Mouse (Mus musculus) cerebellum, adult 2 months (tissue): ENCODE results near the gene Gab2. TPM values are rescaled to one million over a fixed set of nuclear protein-coding genes. Genes with fewer than 3 reads are reported as not detected.

ENCODE experiments used
- DNase-seq, 2 experiments: peaks; one replicate each; pipeline ENCODE4 v3.0.0; 2021
- H3K27ac ChIP-seq: fragments of 200-500 bp; 2 replicates; pipeline ENCODE4 v1.5.1; 2012; ENCODE audit warnings: low read length, control low read depth, inconsistent platforms; ENCODE audit not compliant: insufficient read depth
- H3K27me3 ChIP-seq: fragments of 200-500 bp; 2 replicates; pipeline ENCODE4 v1.6.1; 2012; ENCODE audit warnings: inconsistent platforms, mild to moderate bottlenecking, low read length, moderate library complexity; ENCODE audit not compliant: control insufficient read depth, insufficient read depth
- H3K4me1 ChIP-seq: fragments of 200-500 bp; 2 replicates; pipeline ENCODE4 v1.6.1; 2011; ENCODE audit warnings: low read length; ENCODE audit not compliant: control insufficient read depth, insufficient read depth
- H3K4me3 ChIP-seq: fragments of 200-500 bp; replicated peaks from 2 replicates; pipeline ENCODE3; 2011; ENCODE audit warnings: mild to moderate bottlenecking, low read depth, low read length, control low read depth; ENCODE audit not compliant: insufficient read depth
- CTCF ChIP-seq: fragments of 200-500 bp; IDR thresholded peaks from 2 replicates; pipeline ENCODE4 v1.5.1; 2011; ENCODE audit warnings: low read depth, mild to moderate bottlenecking, control low read depth, low read length, moderate library complexity, borderline replicate concordance; ENCODE audit not compliant: insufficient read depth
- POLR2A ChIP-seq: fragments of 200-500 bp; IDR thresholded peaks from 2 replicates; pipeline ENCODE4 v1.6.1; 2011; ENCODE audit warnings: low read length, control low read depth, borderline replicate concordance; ENCODE audit not compliant: insufficient read depth
- WGBS: fragments of 180-500 bp; shearing (Covaris S2); methylation state at CpG from one replicate; pipeline ENCODE4 v1.1.7; 2018; 5-methylcytosine and 5-hydroxymethylcytosine counted together
- polyA plus RNA-seq: library from polyadenylated mRNA; depleted of rRNA; stranded (reverse); fragments of >200 nt; gene quantifications from 2 replicates; pipeline ENCODE4 v1.2.3, GENCODE M21; 2012

Gene Gab2
- polyA plus RNA-seq, 1 experiment: 16.3 TPM

GRCm38 (mm10) chr7:97184005-97184404 lies 102.6 kb downstream of the Gab2 start:
- H3K4me1 ChIP-seq: no peaks in the 10 kb centered on the region
- DNase-seq: no peak
- no peak for TF ChIP-seq POLR2A
- no peak for TF ChIP-seq CTCF
- no peak overlapping the region for H3K27ac ChIP-seq
- no peak overlapping the region for H3K4me3 ChIP-seq
- H3K27me3 ChIP-seq: no peaks in the 10 kb centered on the region
- 87% methylated on average over 1 of the region's 1 CpGs for WGBS

DNA sequence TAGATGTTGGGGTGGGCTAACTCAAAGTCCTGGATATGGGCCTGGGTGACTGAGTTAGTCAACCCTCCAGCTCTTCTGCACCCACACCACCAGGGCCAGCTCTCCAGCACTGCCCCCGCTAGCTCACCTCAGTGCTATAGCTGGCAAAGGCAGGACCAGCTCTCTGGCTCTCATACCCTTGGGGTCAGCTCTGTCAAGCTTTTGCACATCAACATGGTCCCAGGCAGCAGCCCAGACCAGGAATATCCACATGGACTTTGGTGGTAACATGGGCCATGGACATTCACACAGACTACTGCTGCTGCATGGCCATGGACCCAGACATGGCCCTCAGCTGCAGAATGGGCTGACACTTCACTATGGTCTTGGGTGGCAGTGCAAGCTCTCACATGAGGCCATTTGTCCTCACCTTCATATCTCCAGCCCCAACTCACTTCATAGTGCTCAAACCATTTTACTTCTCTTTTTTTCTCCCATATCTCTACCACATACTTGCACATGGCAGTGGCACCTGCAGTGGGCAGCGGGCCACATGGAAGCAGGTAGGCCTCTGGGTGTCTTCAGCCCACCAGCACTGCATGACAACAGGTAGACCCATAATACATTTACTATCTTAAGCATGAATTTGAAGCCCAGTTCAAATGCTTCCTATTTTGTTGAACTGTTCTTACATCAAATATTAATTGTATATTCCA lies 106.1 kb downstream of the Gab2 start:
- Histone ChIP-seq H3K4me3 (no peak overlapping the region), H3K4me1 (no peaks in the 10 kb centered on the region), H3K27ac (no peak overlapping the region), H3K27me3 (no peaks in the 10 kb centered on the region)
- TF ChIP-seq POLR2A (no peak), CTCF (no peak)
- WGBS: 88% methylated on average over 2 of the region's 2 CpGs
- DNase-seq: no peak

GRCm38 (mm10) chr7:97189116-97189515 lies 107.7 kb downstream of the Gab2 start:
- no peak for TF ChIP-seq CTCF
- 77% methylated on average over 1 of the region's 1 CpGs for WGBS

DNA sequence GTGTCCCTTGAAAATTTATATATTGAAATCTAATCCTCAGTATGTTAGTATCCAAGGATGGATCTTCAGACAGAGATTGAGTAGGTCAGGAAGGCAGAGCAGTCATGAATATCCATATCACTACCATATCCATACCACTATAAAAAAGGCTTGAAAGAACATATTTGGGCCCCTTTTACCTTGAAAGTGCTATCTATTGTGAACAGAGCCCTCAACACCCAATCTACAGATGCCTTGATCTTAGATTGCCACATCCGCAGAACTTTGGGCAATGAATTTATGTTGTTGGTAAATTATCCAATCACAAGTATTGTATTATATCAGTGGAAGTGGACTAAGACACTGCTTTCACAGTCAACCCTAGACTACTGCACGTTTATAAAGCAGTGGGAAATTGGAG lies 122.5 kb downstream of the Gab2 start:
- Histone ChIP-seq H3K27ac (no peak overlapping the region), H3K4me3 (no peak overlapping the region), H3K27me3 (no peaks in the 10 kb centered on the region), H3K4me1 (no peaks in the 10 kb centered on the region)
- TF ChIP-seq CTCF: no peak
- no peak for TF ChIP-seq POLR2A
- 78% methylated on average over 2 of the region's 2 CpGs for WGBS
- no peak for DNase-seq

More at GRCm38 (mm10) chr7:97189116-97189515, 107.7 kb downstream of the Gab2 start:
- peak in 1 of 2 experiments; percentile 11 for DNase-seq
- Histone ChIP-seq H3K4me3 (no peak overlapping the region), H3K27ac (no peak overlapping the region), H3K4me1 (no peaks in the 10 kb centered on the region), H3K27me3 (no peaks in the 10 kb centered on the region)

GRCm38 (mm10) chr7:97208811-97209549 lies 127.6 kb downstream of the Gab2 start:
- H3K27me3 ChIP-seq: no peaks in the 10 kb centered on the region
- no peak overlapping the region for H3K27ac ChIP-seq
- TF ChIP-seq CTCF: no peak
- no peak for TF ChIP-seq POLR2A
- no peak overlapping the region for H3K4me3 ChIP-seq
- no peaks in the 10 kb centered on the region for H3K4me1 ChIP-seq
- no peak for DNase-seq
- 86% methylated on average over 1 of the region's 1 CpGs for WGBS

DNA sequence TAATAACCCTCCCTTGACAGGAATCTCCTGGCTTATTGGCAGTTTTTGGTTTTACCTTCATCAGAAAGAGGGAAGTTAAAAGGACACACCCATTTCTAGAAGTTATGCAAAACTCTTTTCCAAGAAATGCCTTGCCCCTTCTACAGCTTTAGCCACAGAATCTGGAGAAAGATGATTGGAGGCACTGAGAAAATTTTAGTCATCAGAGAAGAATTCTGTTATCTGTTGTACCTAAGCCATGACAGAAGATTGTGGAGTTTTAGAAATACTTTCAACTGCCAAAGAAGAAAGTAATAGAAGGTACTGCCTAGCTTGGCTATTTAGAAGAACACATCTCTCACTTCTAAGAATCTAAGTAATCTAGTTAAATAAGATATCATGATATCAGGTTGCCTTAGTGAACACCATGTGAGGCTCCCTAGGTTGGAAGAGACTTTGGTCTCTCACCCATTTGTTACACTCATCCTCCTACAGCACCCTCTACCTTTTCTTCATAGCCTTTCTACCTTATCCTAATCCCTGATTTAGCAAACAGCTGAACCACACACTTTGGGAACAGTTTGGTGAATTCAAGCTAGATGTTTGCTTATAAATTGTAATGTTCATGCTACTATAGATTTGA lies 128.8 kb downstream of the Gab2 start:
- H3K4me1 ChIP-seq: no peaks in the 10 kb centered on the region
- TF ChIP-seq CTCF (no peak), POLR2A (no peak)

DNA sequence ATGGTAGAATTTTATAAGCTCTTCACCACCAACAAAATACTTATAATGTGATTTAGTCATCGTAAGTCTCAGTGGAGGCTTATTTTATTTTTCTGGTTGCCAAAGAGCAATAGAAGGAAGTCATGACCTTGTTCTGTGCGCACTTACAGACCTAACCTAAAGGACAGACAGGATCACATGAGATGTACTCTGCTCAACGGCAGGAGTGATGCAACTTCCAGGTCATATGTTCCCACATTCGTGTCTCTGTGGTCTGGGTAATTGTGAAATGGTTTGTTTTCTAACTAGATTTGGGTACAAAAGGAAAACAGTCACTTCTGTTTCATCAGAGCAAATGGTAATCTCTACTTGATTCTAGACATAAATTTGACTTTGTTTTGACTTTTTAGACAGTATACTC lies 129.7 kb downstream of the Gab2 start:
- no peak overlapping the region for H3K27ac ChIP-seq
- DNase-seq: no peak
- no peak overlapping the region for H3K4me3 ChIP-seq
- no peak for TF ChIP-seq CTCF
- no peak for TF ChIP-seq POLR2A
- H3K27me3 ChIP-seq: no peaks in the 10 kb centered on the region
- H3K4me1 ChIP-seq: no peaks in the 10 kb centered on the region
- 85% methylated on average over 4 of the region's 4 CpGs for WGBS

More for the DNA sequence above, 128.8 kb downstream of the Gab2 start:
- Histone ChIP-seq H3K4me3 (no peak overlapping the region), H3K27ac (no peak overlapping the region), H3K27me3 (no peaks in the 10 kb centered on the region)
- DNase-seq: no peak

DNA sequence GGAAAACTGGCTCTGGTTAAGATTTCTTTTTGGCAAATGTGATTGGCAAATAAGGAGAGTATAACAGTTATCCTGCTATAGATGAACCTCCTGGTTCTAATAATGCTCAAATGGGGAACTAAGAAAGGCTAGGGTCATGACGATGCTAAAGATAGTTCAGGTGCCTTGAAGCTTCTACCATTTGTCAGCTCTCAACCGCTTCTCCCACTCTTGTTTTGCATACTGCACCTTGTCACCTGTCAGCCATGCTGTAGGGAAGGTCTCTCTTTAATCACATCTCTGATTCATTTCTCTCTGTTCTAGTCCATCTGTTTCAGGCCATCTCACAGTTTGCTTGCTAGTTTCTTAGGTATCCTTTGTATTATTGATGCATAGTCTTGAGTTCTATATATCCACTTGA lies 142.4 kb downstream of the Gab2 start:
- no peak for TF ChIP-seq POLR2A
- no peak for TF ChIP-seq CTCF
- DNase-seq: no peak
- 91% methylated on average over 2 of the region's 2 CpGs for WGBS
- no peaks in the 10 kb centered on the region for H3K27me3 ChIP-seq
- no peak overlapping the region for H3K4me3 ChIP-seq
- no peaks in the 10 kb centered on the region for H3K4me1 ChIP-seq
- no peak overlapping the region for H3K27ac ChIP-seq
